Mouse (Mus musculus): ENCODE data around the gene Gdf15.

DNA sequence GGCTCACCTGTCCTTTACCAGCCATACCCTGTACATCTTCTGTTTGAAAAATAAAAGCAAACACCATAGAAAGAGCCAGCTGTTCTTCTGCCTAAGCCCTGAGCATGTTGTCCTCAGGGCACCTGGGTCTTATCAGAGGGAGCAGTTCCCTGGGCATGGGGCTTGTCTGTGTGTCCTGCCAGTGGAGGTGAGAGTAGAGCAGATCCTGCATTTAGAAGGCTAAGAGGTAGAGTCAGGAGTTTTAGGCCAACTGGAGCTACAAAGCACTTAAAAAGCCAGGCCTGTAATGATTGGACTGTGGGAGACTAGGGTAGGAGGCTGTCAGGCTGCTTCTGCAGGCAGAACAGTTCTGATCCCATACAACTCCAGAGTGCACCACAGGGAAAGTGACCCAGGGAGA lies 46.4 kb upstream of the Gdf15 start:
- no peak for TF ChIP-seq CTCF (IDR thresholded peaks at IDR 0.05; ENCODE audit: extremely low read depth, insufficient read depth, insufficient read length, insufficient replicate concordance)
- no peak for TF ChIP-seq POLR2A (IDR thresholded peaks at IDR 0.05; ENCODE audit: low read depth, low read length)

Measured in spleen, adult 2 months (tissue).